Mouse (Mus musculus) liver, adult (tissue): Measurements from ENCODE around the gene Apon.

Source experiments
- GATA4 ChIP-seq: IDR thresholded peaks from 2 replicates; pipeline ENCODE4 v1.6.1; 2014; ENCODE audit warnings: mild to moderate bottlenecking, low read length; ENCODE audit not compliant: insufficient replicate concordance

Gene Apon

DNA sequence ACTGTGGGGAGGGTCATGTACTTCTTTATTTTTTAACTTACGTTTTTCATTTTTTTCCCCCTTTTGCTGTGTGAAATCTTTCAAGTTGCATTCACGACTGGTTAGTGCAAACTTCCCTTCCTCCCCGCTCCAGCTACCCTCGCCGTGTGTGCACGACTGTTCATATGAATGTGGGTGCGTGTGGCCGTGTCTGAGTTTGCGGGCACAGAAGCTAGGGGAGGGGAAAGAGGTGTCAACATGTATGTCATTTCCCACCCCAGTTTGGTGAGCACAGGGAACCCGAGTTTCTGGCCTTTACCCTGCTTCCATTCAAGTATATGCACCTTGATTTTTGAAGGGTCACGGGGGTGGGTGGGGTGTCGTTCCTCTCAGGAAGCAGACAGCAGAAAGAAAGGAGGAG lies 23.3 kb upstream of the Apon start:
- TF ChIP-seq GATA4, result no peak

DNA sequence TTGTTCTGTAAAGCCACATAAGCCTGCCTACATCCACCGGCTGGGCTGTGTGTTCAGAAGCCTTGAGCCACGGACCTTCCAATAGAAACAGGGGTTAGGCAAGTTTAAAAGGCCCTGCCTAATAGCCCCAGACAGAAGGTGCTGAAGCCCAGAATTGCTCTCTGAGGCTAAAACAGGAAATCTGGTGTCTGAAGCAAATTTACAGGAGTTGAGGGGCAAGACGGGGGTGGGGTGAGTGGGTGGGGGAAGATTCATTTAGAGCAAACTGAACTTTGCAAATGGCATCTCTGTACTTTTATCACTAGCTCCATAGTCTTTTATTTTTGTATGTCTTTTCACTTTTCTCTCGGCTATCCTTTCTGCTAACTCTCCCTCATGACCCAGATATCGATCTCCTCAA lies 22.8 kb upstream of the Apon start:
- TF ChIP-seq GATA4, result no peak

DNA sequence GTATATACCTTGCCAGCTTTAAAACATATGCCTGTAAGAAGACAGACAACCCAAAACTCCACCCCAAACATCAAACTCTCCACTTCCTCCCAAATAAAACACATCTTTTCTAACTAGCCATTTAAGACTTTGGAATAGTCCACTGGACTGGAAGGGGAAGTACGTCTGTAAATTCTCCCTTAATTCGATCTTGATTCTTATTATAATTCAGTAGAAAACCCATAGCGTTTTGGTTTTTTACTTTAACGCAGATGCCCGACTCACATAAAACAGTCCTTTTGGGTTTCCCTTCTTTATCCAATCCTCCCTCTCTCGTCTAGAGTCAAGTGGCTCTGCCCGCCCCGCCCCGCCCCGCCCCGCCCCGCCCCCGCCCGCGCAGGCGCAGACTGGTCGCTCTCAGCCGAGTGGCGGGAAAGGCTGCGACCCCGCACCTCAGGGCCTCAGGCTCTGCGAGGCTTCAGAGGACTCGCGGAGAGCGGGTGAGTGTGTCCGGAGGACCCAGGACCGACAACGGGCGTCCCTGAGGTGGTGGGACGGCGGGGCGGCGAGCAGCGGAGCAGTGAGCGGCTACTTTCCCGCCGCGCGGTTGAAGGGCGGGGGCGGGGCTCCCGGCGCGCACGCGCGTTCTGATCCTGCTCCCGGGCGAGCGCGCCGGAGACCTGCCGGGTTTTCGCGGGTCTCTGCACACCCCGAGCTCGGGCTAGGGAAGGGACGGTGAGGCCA lies 22.0 kb upstream of the Apon start, which contains the start of gene Timeless:
Gene Timeless, plus strand, starts transcription at position 369 of the 723 bp plus-strand sequence.
- TF ChIP-seq GATA4, result no peak

DNA sequence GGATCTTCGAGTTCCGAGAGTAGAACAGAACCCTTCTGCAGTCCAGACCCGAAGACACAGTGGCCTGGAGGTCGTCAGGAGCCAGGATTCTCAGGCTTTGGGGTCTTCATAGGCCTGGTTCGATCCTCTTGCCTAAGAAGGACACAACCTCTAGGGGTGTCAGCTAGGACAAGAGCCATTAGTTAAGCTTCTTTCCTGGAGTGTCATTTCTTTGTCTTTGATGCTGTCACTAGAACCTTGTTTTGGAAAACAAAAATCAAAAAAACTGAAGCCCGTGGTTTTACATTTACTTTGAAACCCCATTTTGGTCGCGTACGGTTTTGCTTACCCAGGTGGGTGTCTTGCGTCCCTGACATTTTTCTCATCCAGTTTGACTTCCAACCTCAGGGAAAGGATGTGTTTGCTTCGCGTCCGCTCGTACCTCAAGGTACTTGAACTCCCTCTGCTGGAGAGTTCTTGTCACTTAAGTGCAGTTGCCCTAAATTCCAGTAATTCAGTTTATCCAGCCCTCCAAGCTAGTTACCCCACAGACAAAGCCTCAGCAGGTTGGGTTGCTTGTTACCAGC lies 21.4 kb upstream of the Apon start:
- TF ChIP-seq GATA4, result no peak

DNA sequence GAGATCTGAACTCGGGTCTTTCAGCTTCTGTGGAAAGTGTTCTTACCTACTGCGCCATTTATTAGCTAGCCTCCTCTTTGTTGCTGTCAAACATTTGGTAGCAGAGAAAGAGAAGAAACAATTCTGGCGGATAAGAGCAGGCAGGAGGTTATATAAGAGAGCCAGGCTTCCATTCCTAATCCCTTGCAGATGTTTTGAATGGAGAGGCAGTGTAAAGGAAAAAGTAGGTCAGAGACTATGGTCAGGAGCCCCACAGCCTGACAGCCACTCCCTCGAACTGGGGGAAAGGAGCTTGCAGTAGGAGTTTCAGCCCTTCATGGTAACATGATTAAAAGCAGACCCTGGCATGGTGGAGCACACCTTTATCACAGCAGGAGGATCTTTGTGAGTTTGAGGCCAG lies 17.6 kb upstream of the Apon start:
- no peak for TF ChIP-seq GATA4

DNA sequence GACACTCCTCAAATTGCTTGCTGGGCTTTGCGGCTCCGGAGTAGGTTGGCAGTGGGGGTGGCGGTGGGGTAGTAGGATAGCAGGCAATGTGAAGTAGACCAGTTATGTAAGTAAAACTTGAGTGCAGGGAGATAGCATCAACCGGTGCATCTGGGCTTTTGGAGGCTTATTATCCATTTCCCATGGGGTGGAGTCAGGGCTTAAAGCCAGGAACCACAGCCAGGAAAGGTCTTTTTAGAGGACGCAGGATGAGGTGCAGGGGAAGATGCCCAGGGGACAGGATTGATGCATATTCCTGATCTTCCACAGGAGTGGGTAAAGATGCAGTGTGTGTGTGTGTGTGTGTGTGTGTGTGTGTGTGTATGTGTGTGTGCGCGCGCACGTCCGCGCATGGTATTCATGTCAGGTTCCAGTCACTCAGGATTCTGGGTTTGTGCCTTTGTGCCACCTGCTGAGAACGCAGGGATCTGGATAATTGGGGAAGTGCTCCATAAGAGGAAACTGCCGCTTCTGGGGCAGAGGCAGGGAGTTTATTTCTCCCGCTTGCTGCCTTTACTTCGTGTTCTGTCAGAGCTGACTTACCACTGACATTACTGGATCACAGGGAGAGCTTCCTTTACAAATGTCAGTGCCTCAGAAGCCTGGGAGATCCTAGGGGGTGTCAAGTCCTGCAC lies 16.0 kb upstream of the Apon start:
- TF ChIP-seq GATA4, result no peak

DNA sequence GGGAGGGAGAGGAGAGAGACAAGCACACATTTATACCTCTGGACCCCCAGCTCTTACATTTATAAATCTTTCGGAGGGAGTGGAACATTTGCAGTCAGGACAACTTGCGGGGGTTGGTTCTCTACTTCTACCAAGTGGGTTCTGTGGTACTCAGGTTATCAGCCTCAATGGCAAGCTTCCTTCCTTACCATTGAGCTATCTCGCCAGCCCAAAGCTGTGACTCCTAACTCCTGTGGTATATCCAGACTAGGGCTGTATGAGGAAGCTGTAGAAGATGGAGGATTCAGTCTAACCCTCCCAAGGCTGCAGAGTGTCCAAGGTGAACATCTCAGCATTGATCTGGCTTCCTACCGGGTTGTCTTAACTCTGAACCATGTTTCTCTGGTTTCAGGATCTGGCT lies 14.8 kb upstream of the Apon start:
- TF ChIP-seq GATA4, result no peak

DNA sequence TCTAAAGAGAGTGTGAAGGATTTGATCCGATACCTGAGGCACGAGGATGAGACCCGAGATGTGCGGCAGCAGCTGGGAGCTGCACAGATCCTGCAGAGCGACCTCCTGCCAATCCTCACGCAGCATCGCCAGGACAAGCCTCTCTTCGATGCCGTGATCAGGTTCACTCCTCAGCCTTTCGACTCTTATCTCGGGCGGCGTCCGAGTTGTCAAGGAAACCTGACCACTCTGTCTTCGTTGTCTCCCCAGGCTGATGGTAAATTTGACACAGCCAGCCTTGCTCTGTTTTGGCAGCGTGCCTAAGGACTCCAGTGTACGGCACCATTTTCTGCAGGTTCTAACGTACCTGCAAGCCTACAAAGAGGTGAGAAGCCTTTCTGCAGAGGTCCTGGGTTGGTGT lies 13.8 kb upstream of the Apon start:
- no peak for TF ChIP-seq GATA4

DNA sequence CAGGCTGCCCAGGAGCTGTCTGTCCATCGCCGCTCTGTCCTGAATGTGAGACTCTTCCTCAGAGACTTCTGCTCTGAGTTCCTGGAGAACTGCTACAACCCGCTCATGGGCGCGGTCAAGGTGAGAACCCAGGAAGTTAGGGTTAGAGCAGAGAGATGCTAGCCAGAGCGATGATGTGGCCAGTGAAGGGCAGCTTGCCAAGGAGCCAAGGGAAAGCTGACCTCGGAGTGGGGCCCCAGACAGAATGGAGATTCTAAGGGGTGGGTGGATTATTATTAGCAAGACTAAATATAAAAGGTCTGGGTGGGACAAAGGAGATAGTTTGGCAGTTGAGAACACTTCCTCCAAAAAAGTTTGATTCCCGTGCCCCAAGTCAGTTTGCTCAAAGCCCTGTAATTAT lies 10.6 kb upstream of the Apon start:
- no peak for TF ChIP-seq GATA4

DNA sequence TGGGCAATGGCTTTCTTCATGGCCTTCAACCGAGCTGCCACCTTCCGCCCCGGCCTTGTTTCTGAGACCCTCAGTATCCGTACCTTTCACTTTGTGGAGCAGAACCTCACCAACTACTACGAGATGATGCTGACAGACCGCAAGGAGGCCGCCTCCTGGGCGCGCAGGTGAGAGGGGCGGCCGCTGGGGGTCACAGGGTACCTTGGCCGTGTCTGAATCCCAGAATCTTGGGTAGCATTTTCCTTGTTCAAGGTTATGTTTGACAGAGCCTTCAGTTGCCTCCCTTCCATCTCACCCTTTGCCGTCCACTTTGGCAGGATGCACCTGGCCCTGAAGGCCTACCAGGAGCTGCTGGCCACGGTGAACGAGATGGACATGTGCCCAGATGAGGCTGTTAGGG lies 9.8 kb upstream of the Apon start:
- no peak for TF ChIP-seq GATA4

DNA sequence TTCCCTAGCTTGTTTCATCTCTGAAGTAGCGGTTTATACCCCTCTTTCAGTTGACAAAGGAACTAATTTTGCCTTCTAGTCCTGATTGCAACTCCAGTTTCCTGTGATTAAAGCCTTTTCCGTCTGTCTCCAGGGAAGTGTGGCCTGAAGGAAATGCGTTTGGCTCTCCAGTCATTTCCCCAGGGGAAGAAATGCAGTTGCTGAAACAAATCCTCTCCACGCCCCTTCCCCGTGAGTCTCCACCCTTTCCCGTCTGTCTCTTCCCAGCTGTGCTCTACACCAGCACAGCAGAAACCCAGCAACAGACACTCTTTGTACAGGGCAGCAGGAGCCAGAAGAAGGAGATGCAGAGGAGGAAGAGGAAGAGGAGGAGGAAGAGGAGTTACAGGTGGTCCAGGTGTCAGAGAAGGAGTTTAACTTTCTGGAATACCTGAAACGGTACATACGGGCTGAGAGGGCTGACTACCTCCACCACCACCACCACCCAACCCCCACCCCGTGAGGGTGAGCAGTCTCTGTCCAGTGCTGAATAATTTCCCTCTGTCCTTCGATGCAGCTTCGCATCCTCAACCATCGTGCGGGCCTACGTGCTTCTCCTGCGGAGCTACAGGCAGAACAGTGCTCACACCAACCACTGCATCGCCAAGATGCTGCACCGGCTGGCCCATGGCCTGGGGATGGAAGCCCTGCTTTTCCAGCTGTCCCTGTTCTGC lies 6.7 kb upstream of the Apon start:
- TF ChIP-seq GATA4, result peak; percentile 68; the same call in 1 of the 2 replicates

DNA sequence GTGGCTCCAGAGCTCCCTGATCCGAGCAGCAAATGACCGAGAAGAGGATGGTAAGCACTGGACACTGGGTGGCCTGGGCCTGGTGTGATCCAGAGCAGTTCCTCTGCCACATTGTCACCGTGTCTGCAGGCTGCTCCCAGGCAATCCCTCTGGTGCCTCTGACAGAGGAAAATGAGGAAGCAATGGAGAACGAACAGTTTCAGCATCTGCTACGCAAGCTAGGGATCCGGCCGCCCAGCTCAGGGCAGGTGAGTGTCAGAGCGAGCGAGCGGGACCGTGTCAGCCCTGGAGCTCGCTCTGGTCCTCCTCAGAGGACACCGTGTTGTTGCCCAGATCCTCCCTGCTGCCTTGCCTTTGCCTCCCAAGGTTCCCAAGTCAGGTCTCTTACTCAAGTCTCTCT lies 3.3 kb upstream of the Apon start:
- no peak for TF ChIP-seq GATA4

DNA sequence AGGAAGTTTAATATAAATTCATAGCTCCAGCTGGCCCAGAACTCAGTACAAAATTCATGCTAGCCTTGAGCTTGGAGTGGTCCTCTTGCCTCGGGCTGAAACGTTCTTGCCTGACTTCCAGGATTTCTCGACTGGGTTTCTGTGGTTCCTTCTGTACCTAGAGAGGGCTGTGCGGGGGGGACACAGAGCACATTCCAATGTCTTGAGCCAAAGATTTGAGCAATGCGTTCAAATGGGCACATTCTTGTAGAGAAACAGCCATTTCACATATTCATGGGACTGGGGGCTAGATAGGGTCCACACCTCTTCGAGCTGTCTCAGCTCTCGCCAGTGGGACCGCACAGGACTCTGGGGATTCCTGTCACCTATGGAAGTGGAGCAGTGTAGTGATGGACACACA lies 2.0 kb downstream of the Apon start:
- TF ChIP-seq GATA4, result no peak

DNA sequence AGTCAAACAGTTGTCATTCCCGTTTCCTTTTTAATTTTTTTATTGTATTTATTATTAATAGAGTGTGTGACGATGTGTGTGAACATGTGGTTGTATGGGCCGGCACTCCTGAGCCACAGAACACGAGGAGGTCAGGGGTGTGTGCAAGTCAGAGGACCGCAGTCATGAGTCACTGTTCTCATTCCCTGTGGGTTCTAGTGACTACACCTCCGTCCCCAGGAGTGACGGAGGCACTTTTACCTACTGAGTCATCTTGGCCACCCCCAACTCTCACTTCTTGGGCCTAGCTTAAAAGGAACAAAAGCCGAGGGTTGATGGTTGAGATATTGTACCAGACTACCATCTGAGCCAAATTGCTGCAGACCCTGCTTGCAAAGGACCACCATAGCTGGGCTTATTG lies 2.4 kb downstream of the Apon start:
- no peak for TF ChIP-seq GATA4

DNA sequence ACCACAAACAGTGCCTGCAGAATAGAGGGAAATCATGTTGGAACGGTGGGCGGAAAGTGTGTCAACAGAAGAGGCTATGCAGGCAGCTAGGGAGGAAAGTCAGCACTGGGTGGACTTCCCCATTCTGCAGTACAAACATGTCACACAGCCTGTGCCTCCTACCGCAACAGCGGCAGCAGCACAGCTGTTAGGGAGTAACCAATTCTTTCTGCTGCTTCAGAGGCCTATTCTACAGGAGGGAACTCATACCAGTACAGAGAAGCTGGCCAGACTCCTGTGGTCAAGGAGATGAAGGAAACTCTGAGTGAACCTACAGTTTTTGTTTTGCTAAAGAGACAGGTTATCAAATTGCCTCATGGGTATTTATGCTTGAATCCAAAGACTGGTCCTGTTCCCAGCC lies 5.1 kb downstream of the Apon start:
- TF ChIP-seq GATA4, result no peak

DNA sequence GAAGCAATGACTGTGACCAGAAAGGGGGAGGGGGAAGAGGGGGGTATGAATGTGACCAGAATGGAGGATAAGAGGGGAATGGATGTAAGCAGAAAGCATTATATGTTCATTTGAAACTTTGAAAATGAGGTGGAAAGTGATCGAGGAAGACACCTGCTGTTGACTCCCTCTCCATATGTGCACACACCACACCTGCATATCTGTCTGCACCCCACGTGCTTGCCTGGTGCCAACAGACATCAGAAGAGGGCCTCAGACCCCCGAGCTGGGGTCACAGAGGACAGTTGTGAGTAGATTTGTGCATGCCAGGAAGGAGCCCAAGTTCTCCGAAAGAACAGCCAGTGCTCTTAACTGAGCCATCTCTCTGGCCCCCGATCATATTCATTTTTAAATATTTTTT lies 6.0 kb downstream of the Apon start:
- no peak for TF ChIP-seq GATA4
